Mouse (Mus musculus) frontal cortex, postnatal 36 days (tissue): ENCODE data around the gene Lrpap1.
A peak's percentile ranks its signal among the peaks of the same experiment; 100 is the strongest.

Experiments
- DNase-seq, 2 experiments: peaks; one replicate each; pipeline ENCODE4 v3.0.0; 2022; ENCODE audit warnings: low spot score in 2 of 2

Gene Lrpap1

DNA sequence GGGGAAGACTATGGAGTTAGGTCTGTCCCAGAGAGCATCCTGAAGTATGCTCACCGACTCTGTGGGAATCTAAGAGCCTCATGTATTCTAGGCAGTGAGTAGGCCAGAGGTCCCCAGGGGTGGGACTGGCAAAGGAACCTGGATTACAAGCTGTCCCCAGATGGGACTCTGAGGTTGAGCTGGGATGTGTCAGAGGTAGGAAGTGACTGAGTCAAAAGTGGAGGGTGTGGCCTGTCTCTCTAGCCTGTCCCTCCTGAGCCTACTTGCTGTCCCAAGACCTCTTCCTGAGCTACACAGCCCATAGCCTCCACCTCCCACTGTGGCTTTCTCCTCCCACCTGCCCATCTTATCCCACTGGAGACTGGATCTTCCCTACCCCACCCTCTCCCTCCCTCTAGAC, 47.4 kb downstream of the Lrpap1 start:
- DNase-seq = no peak

DNA sequence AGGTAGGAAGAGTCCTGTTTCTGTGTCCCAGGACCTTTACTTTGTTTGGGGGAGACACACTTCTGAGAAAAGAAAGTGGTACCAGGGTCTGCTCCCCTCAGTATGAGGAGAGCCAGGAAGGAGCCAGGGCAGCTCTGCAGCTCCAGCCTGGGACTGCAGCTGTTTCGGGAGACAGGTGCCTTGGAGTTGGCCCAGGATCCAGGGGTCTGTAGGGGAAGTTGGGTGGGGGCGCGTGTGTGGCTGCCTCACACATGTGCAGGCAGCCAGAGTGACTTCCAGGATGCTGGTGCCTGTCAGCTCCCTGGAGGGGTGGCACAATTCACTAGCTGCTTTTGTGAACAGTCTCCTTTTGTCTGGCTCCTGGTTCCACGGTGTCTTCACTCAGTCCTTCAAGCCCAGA, 48.0 kb downstream of the Lrpap1 start:
- no peak for DNase-seq

DNA sequence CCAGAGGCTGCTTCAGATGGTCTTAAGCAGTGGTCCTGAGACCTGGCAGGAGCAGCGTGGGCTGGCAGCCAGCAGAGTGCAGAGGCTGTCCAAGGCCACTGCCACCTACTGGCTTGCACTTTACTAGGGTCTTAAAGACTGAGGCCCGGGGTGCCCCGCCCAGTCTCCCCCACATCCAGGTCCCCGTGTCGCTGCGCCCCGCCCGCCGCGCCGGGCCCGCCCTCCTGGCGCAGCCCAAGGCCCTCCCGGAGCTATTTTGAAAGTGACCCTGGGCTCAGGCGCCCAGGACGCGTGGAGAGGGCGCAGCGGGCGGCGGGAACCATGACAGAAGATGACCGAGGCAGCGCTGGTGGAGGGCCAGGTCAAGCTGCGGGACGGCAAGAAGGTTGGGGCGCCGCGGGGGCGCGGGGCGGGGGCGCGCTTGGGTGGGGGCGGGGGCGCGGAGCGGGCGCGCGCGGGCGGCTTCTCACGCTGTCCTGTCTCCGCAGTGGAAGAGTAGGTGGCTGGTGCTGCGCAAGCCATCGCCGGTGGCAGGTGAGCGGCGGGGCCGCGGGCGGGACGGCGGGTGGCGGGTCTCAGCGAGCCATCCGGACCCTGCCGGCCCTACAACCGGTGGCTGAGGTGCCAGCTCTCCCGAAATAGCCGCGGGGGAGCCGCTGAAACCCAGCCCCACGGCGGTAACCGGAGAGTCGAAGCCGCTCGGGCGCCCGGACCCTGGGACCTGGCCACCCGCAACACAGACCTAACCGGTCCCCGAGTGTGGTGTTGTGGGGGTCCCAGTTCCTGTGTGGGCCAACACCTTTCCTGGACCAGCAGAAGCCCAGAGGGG, 48.7 kb downstream of the Lrpap1 start, which contains the start of gene Dok7:
TSS of gene Dok7 (plus strand) at position 163 of the 829 bp plus-strand sequence.
- DNase-seq = peak; percentile 55 to 58

DNA sequence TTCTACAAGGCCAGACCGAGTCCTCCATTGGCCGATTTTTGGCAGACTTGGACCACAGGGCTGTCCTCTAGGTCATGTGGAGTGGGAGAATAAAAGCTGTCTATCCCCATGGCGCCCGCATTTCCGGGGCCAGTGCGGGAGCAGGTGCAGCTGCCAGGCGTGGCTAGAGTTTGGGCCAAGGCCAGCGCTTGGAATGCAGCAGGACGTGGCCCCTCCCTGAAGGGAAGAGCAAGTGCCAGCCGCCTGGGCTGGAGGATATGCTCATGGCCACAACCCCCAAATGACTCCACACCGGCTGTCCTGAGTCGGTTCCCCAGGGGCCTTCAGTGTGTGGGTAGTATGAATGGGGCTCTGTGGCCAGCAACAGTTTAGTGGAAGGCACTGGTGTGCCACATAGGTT, 50.5 kb downstream of the Lrpap1 start:
- no peak for DNase-seq

DNA sequence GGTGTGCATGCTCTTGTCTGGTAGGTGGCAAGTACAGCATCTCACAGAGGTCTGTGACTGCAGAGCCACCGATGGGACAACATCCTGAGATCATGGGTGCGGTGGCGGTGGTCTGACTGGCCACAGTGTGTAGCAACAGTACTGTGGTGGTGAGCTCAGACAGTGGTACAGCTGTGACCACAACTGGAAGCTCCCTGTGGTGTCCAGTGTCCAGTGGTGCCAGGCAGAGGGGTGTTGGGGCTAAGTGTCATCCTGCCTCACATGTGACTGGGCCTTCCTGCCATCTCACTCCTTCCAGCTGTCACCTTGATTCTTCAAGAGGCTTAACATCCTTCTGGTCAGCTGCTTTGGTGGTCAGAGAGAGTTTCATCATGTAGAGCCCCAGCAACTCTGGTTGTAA, 50.9 kb downstream of the Lrpap1 start:
- no peak for DNase-seq

DNA sequence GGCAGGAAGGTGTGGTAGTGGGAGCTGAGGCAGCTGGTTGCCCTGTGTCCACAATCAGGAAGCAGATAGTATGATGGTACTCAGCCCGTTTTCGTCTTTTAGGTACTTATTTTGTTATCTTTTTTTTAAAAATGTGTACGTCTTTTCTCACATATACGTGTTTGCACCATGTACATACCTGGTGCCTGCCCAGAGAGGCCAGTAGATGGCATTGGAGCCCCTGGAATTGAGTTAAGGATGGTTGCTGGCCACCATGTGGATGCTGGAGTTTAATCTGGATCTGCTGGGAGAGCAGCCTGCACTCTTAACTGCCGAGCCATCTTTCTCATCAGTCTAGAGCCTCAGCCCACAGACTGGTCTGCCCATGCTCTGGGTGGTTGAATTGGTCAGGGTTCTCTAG, 55.0 kb downstream of the Lrpap1 start:
- DNase-seq = no peak

DNA sequence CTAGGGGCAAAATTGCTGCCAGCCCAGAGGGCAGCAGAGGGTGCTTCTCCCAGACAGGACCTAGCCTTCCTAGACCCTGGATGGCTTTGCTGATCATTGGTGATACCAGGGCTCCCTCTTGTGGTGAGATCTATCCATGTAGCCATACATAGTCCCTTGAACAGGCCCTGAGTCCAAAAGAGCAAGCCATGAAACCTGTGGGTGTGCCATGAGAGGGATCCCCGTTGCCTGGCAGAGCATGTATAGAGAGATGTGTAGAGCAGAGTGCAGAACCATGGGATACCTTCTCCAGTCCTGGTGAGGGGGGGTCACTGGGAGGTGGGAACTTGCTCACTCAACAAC, 62.5 kb downstream of the Lrpap1 start:
- DNase-seq = peak; percentile 69 to 89

DNA sequence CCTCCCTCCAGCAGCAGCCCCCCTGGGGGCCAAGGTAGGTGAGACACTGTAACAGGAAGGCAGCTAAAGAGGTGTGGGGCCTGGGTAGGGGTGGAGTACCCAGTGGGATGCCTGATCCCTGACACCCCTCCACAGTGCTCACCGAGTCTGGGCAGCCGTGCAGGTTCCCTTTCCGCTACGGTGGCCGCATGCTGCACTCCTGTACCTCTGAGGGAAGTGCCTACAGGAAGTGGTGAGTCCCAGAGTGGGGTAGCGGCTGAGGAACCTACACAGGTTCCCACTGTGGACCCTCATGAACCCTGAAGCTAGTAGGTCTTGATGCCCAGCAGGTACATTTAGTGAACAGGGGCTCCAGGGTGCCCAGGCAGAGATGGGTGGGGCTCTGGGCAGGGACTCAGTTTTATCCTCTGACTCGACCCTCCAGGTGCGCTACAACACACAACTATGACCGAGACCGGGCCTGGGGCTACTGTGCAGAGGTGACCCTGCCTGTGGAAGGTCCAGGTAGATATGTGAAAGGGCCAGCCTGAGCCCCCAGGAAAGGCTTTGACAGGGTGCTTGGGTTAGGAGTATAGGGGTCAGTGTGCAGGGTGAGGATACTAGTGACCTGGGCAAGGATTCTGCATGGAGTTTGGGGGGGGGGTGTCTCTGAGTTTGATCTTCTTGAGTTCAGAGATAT, 63.0 kb downstream of the Lrpap1 start:
- no peak for DNase-seq
